Mouse (Mus musculus): ENCODE data around the gene Nos3.

The Nos3 gene

GRCm38 (mm10) chr5:24344477-24345051 is 20.0 kb upstream of the Nos3 start:
- no peak for DNase-seq (ENCODE audit: low spot score in 2 of 2)

GRCm38 (mm10) chr5:24346313-24346712 is 18.3 kb upstream of the Nos3 start:
- no peak for DNase-seq (ENCODE audit: low spot score in 2 of 2)

GRCm38 (mm10) chr5:24347186-24347875 is 17.3 kb upstream of the Nos3 start:
- DNase-seq (ENCODE audit: low spot score in 2 of 2) = no peak

GRCm38 (mm10) chr5:24348128-24348527 is 16.5 kb upstream of the Nos3 start:
- DNase-seq (ENCODE audit: low spot score in 2 of 2) = peak; percentile 35 to 42

- DNase-seq (ENCODE audit: low spot score in 2 of 2) = no peak
These were observed 16.1 kb upstream of the Nos3 start for GRCm38 (mm10) chr5:24348546-24348945.

- DNase-seq (ENCODE audit: low spot score in 2 of 2) = no peak
These were observed 14.5 kb upstream of the Nos3 start for GRCm38 (mm10) chr5:24350073-24350472.

- peak in 1 of 2 experiments; percentile 46 for DNase-seq (ENCODE audit: low spot score in 2 of 2)
These were observed 13.9 kb upstream of the Nos3 start for GRCm38 (mm10) chr5:24350531-24351250.

GRCm38 (mm10) chr5:24351278-24351677 is 13.3 kb upstream of the Nos3 start, which contains the start of gene Kcnh2:
Gene Kcnh2, minus strand, starts transcription at chr5:24351604.
- no peak for DNase-seq (ENCODE audit: low spot score in 2 of 2)

GRCm38 (mm10) chr5:24351701-24352171 is 12.9 kb upstream of the Nos3 start:
- DNase-seq (ENCODE audit: low spot score in 2 of 2) = peak; percentile 79 to 84

GRCm38 (mm10) chr5:24352251-24352859 is 12.3 kb upstream of the Nos3 start:
- DNase-seq (ENCODE audit: low spot score in 2 of 2) = no peak

GRCm38 (mm10) chr5:24353327-24353726 is 11.3 kb upstream of the Nos3 start:
- DNase-seq (ENCODE audit: low spot score in 2 of 2) = no peak

GRCm38 (mm10) chr5:24356764-24357163 is 7.8 kb upstream of the Nos3 start:
- DNase-seq (ENCODE audit: low spot score in 2 of 2) = no peak

GRCm38 (mm10) chr5:24357461-24357860 is 7.1 kb upstream of the Nos3 start:
- peak in 1 of 2 experiments; percentile 31 for DNase-seq (ENCODE audit: low spot score in 2 of 2)

GRCm38 (mm10) chr5:24360792-24361454 is 3.7 kb upstream of the Nos3 start:
- DNase-seq (ENCODE audit: low spot score in 2 of 2) = peak; percentile 83 to 90

- no peak for DNase-seq (ENCODE audit: low spot score in 2 of 2)
These were observed 1.1 kb upstream of the Nos3 start for GRCm38 (mm10) chr5:24363467-24363866.

- no peak for DNase-seq (ENCODE audit: low spot score in 2 of 2)
These were observed 549 bp upstream of the Nos3 start for GRCm38 (mm10) chr5:24364061-24364460.

- no peak for DNase-seq (ENCODE audit: low spot score in 2 of 2)
These were observed 353 bp downstream of the Nos3 start for GRCm38 (mm10) chr5:24364963-24365362.

- DNase-seq (ENCODE audit: low spot score in 2 of 2) = no peak
These were observed 918 bp downstream of the Nos3 start for GRCm38 (mm10) chr5:24365528-24365927.

GRCm38 (mm10) chr5:24366426-24366825 is 1.8 kb downstream of the Nos3 start:
- DNase-seq (ENCODE audit: low spot score in 2 of 2) = no peak

- no peak for DNase-seq (ENCODE audit: low spot score in 2 of 2)
These were observed 5.2 kb downstream of the Nos3 start for GRCm38 (mm10) chr5:24369767-24370166.

GRCm38 (mm10) chr5:24373807-24374206 is 9.2 kb downstream of the Nos3 start:
- DNase-seq (ENCODE audit: low spot score in 2 of 2) = no peak

- DNase-seq (ENCODE audit: low spot score in 2 of 2) = no peak
These were observed 9.6 kb downstream of the Nos3 start for GRCm38 (mm10) chr5:24374216-24374615.

Measured in cerebellum, postnatal 4 days (tissue).